Mouse (Mus musculus): ENCODE results near the gene Sec61g.
"Not testable (repeated sequence)": the region's sequence is repeated elsewhere in the genome, so short reads cannot be mapped to it uniquely, and the experiment has no call there.

Sec61g gene
- long read RNA-seq, experiment 1, transcript Sec61g-202 (4 exons, 691 nt), result minor isoform, 14 of 243 reads
- long read RNA-seq, experiment 1, transcript Sec61g-203 (4 exons, 1,862 nt), result major isoform, 221 of 243 reads
- long read RNA-seq, experiment 1, partial matches to known transcripts, result 1 of 243 reads
- long read RNA-seq, experiment 1, other reads (novel, unspliced or antisense), result 5 of 243 reads
- long read RNA-seq, experiment 2, transcript Sec61g-203 (4 exons, 1,862 nt), result major isoform, 253 of 283 reads
- long read RNA-seq, experiment 2, transcript Sec61g-207 (4 exons, 779 nt), result minor isoform, 10 of 283 reads
- long read RNA-seq, experiment 2, transcript Sec61g-202 (4 exons, 691 nt), result minor isoform, 8 of 283 reads
- long read RNA-seq, experiment 2, partial matches to known transcripts, result 0 of 283 reads
- long read RNA-seq, experiment 2, other reads (novel, unspliced or antisense), result 12 of 283 reads

DNA sequence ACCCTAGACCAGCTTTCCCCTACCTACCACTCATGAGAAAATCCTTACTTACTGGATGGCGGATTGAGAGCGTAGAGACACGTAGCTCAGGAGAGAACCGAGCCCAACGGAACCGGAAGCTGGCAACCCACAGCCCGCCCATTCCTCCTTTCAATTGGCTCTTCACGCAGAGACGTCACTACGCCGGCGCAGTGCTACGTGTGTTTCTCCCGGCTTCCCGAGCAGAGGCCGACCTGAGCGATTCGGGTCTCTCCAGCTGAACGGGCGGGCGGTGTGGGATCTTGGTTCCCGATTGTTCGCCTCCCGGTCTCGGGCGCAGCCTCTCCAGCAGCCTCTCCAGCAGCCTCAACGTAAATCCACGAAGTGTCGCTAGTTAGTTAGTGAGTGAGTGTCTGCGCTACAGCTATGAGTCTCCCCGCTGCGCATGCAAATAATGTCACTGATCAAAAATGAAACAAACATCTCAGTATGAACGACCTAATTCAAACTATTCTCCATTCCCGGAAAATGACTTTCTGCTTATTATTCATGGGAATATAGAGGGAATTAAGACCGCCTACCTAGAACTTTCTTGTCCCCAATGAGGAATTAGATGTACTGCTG, at the start of gene Sec61g:
Sec61g (minus strand) TSS at position 433 of the 603 bp plus-strand sequence.
- intact Hi-C loops (cut with DNase I), result no loop called here

- intact Hi-C loops (cut with DNase I), result no loop called here
These were observed 38.3 kb upstream of the Sec61g start for GRCm38 (mm10) chr11:16546421-16547163.

DNA sequence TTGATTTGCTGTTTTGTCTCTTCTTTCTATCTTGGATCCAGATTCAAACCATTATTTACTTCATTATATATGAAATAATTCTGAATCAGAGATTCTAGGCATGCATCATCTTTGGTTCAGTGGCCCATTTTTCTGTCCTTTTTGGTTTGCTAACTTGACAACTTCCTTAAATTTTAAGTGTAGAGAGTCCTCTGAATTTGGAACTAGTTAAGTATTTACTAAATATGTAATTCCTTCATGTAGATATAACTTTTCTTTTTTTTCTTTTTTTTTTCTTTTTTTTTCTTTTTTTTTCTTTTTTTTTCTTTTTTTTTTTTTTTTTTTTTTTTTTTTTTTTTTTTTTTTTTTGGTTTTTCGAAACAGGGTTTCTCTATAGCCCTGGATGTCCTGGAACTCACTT, 29.1 kb upstream of the Sec61g start:
- intact Hi-C loops (cut with DNase I), result no loop called here

DNA sequence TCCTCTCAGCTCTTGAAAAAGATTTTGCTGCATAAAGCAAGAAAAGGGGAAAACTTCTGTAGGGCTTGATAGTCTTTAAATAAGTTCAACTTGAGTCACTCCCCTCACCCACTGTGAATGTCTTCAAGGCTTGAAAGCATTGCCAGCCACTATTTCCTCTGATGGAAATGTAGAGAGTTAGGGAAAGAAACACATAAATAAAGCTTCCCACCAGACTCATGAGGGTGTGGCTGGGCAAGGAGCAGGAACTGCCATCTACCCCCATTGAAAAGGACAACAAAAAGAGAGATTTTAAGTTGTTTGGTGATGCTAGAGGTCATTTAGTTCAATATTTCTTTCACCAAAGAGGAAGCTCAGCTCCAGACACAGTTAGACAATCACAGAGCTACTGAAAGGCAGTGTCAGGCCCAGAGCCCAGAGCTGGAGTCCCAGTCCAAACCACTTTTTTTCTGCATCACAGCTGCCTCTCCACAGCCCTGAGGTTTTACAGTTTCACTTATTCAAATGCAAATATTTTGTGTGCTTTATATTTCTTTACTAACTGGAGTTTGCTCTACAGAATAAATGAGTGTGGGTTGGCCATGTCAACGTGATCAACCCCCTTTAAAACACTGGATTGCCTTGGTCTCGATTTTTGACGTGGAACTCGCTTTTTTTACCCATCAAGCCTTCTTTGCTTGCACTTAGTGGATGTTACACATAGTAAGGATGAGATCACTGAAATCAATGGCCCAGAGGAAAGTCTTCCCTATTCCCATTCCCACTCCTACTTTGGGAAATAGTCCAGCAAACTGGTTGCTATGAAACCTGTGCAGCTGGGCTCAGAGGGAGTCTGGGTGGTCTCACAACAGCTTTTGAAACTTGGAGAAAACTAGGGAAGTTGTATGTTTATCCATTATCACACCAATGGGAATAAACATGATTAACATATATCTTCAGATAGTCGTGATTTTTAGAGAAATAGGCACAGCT, 26.6 kb upstream of the Sec61g start:
- intact Hi-C loops (cut with DNase I), result no loop called here

- intact Hi-C loops (cut with DNase I), result no loop called here
These were observed 24.6 kb upstream of the Sec61g start for GRCm38 (mm10) chr11:16532877-16533276.

DNA sequence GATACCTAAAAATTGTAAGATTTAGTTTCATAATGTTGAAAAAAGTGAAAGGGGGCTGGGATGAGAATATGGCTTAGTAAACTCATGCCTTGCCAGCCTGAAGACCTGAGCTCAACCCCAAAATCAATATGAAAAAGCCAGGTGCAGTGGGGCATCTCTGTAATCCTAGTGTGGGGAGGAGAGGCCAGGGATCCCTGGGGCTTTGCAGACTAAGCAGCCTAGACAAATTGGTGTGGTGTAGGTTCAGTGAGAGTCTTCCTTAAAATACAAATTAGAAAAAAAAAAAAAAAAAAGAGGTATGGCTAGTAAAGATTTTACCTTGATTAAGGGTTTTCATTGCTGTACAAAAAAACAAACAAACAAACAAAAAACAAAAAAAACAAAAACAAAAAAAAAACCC, 20.6 kb upstream of the Sec61g start:
- intact Hi-C loops (cut with DNase I), result loop anchor here (10.0 kb wide), 1 partner anchor 336 kb away; no protein-coding TSS in a partner anchor

- intact Hi-C loops (cut with DNase I), result loop anchor here (10.0 kb wide), 1 partner anchor 336 kb away; no protein-coding TSS in a partner anchor
These were observed 20.1 kb upstream of the Sec61g start for GRCm38 (mm10) chr11:16528391-16528790.

DNA sequence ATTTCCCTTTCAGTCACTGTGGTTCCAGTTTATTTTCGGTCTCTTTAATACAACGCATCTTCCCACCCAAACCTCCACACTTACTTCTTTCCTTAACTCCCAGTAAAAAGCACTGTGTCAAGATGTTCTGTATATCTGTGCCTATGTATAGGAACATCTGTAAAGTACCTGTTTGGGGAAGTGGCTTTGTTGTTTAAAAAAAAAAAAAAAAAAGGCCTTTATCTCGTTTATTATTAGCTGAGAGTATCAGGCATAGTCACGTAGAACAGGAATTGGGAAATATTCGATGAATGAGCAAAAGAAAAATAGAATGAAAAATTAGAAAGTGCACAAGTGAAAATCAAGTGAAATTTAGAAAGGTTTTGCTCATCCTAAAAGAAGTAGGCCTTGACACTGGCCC, 19.5 kb upstream of the Sec61g start:
- intact Hi-C loops (cut with DNase I), result loop anchor here (10.0 kb wide), 1 partner anchor 337 kb away; no protein-coding TSS in a partner anchor

DNA sequence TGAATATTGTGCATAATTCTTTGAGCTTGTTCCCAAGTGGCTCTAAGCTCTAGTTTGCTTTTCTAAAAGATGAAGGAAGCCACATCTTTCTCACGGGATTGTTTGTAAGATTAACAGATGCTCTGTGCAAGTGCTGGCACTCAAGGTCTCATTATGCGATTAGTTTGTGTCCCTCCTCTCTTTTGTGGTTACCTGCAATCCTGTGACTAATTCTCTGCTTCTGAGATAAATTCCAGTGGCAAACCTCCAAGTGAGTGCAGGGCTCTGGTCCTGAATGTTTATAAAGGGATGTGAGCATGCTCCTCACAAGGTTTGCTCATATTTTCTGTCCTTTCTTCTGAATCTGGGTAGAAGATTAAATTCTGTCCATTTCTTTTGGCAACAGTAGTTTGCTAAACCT, 18.2 kb upstream of the Sec61g start:
- intact Hi-C loops (cut with DNase I), result loop anchor here (10.0 kb wide), 1 partner anchor 338 kb away; no protein-coding TSS in a partner anchor

DNA sequence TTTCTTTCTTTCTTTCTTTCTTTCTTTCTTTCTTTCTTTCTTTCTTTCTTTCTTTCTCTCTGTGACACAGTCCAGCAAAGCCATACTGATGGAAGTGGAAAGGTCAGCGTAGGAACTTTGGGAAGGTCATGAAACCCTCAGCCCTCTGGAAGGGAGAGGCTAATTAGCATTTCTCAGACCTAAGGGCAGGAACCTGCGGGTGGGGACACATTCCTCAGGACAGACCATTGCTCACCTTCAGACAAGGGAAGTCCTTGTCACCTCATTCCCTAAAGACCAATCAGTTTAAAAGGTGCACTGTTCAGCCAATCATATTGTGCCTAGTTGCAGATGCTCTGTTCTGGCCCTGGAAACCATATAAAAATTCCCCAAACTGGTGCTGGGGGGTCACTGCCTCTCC, 17.4 kb upstream of the Sec61g start:
- intact Hi-C loops (cut with DNase I), result loop anchor here (2.0 to 10.0 kb wide), 2 partner anchors 339 to 423 kb away; no protein-coding TSS in a partner anchor

DNA sequence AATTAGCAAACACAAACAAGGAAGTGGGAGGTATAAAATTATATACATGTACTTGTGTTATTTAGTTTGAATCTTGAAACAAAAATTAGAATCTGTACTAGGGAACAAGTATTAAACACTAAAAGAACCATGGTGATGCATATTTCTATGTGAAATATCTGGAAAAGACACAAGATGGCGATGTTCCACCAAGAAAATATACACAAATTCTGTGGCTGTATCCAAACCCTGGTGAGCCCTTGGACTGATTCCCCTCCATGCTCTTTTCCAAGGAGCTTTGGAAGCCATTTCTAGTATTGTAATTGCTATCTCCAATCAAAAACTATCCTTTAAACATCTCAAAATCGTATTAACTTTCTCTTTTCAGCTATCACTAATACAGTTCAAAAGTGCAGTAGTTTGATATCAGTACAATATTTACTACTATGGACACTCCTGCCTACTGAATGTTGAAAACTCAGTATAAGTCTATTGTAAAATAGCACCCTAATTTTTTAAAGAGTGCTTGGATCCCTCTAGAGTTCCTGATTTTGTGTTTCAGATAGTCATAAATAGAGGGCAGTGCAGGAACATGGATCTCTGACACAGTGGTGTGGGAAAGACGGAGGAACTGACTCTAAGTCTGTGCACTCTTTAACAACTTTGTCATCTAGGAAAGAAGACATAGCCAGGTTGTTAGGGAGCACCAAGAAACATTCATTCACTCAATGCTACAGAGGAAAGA, 16.8 kb upstream of the Sec61g start:
- intact Hi-C loops (cut with DNase I), result loop anchor here (2.0 to 10.0 kb wide), 2 partner anchors 340 to 424 kb away; no protein-coding TSS in a partner anchor

DNA sequence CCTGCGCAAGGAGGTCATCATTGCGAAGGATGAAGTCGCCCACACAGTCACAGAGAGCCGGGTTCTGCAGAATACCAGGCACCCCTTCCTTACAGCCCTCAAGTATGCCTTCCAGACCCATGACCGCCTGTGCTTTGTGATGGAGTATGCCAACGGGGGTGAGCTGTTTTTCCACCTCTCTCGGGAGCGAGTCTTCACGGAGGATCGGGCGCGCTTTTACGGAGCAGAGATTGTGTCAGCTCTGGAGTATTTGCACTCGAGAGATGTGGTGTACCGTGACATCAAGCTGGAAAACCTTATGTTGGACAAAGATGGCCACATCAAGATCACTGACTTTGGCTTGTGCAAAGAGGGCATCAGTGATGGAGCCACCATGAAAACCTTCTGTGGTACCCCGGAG, 6.8 kb upstream of the Sec61g start:
- intact Hi-C loops (cut with DNase I), result not testable (repeated sequence)

- intact Hi-C loops (cut with DNase I), result not testable (repeated sequence)
These were observed 5.9 kb upstream of the Sec61g start for GRCm38 (mm10) chr11:16514221-16514620.

- intact Hi-C loops (cut with DNase I), result no loop called here
These were observed 766 bp downstream of the Sec61g start for GRCm38 (mm10) chr11:16507385-16508051.

DNA sequence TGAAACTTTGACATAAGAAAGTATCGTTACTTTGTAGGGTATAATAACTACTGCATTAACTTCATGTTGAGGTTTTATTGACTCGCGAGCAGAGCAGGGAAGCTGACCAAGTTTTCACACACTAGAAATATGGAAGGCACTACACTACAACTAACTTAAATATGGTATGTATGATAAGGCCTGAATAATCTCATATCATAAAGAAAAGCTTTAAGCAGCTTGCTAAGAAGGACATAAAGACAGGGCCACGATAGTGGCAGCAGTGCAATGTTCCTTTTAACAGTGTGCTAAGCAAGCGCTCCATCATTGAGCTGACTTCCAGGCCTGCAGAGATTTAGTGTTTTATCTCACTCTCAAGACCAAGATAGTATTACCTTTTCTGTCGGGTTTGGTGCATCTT, 2.3 kb downstream of the Sec61g start:
- intact Hi-C loops (cut with DNase I), result no loop called here

DNA sequence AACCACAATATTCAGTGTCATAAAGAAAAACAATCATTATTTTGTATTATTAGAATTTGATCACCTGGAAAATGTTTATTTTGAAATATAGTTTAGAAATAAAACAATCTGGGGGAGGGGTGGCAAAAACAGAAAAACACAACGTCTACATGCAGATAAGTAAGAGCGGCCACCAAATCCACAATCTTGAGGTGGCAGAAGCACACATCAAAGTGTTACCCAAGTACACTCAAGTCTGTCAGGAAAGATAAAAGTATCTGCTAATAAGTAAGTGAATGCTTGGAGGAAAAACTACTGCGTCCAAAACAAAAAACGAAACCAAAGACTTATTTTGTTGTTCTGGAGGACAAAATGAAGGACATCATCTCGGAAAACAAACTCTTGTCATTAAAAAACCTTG, 5.1 kb downstream of the Sec61g start:
- intact Hi-C loops (cut with DNase I), result no loop called here

DNA sequence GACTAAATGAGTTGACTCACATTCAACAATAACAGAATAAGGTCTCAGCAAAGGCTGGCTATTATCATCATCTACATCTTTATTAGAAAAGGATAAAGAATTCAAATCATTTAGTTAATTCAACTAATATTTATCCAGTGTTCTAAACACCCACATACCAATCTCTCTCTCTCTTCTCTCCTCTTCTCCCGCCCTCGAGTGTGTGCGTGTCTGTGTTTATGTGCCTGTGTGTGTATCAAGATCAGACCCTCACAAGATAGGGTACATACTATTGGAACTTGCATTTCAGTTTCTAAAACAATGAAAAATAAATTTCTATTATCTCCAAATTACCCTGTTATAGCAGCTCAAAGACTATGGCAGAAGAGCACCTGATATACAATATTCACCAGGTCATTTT, 5.5 kb downstream of the Sec61g start:
- intact Hi-C loops (cut with DNase I), result no loop called here

DNA sequence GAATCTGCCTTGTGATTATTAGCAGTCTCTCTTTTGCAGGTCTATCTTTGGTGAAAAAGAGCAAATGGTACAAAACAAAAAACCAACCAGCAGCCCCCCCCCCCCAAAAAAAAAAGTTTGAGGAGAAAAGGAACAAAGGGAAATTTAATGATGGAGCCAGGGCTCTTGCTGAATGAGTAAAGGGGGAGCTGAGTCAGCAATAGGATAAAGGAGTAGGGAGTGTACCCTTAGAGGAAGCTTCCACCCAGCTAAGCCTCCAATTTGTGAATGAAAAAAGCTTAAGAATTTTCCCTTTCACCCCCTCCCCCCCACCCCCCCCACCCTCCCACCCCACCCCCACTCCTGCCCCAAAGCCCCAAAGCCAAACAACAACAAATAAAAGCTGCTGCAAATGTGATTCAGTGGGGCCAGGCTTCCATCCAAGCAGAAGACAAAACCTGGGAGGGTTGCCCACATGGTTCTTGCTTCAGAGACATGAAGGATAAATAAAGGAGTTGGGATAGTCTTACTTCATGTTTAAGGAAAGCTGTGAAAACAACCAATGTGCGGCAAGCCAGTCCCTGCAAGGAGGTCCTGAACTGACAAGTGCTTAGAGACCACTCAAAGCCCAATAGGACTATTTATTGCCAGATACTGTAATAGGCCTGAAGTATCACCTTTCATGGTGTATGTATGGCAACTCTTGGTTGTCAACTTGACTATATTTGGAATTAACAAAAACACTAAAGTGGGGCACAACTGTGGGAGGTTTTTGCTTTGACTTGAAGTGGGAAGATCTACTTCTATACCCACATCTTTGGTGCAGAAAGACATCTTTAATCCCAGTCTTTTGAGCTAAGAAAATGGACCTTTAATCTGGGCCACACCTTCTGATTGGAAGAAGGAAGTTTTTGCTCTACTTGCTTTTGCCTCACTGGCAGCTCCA, 9.3 kb downstream of the Sec61g start:
- intact Hi-C loops (cut with DNase I), result no loop called here

Data from adrenal gland (tissue).